Mouse (Mus musculus): ENCODE results near the gene Samd5.

- TF ChIP-seq CTCF (IDR thresholded peaks at IDR 0.05; ENCODE audit: extremely low read depth, insufficient read depth, insufficient read length, insufficient replicate concordance) (no peak), POLR2A (IDR thresholded peaks at IDR 0.05; ENCODE audit: low read depth, low read length) (no peak)
Observed at GRCm38 (mm10) chr10:9586328-9586727, 88.7 kb downstream of the Samd5 start.
